Mouse (Mus musculus) kidney, adult 2 months (tissue): ENCODE data around the gene Atp2c1. TPM values are rescaled to one million over a fixed set of nuclear protein-coding genes. Genes with fewer than 3 reads are reported as not detected.

Experiments
- DNase-seq: peaks from one replicate; pipeline ENCODE4 v3.0.0; 2021
- H3K27ac ChIP-seq: fragments of 200-500 bp; 2 replicates; pipeline ENCODE4 v1.5.1; 2012; ENCODE audit warnings: low read depth, low read length, control low read depth, inconsistent platforms; ENCODE audit not compliant: insufficient read depth
- H3K27me3 ChIP-seq: fragments of 200-500 bp; replicated peaks from 2 replicates; pipeline ENCODE4 v1.6.1; 2012; ENCODE audit warnings: mild to moderate bottlenecking, moderate library complexity, low read length, inconsistent platforms; ENCODE audit not compliant: control insufficient read depth, insufficient read depth
- H3K36me3 ChIP-seq: fragments of 200-500 bp; 2 replicates; pipeline ENCODE4 v1.6.1; 2012; ENCODE audit warnings: mild to moderate bottlenecking, moderate library complexity, low read length, inconsistent platforms; ENCODE audit not compliant: control insufficient read depth, insufficient read depth
- H3K4me1 ChIP-seq: fragments of 200-500 bp; 2 replicates; pipeline ENCODE4 v1.6.1; 2011; ENCODE audit warnings: low read length; ENCODE audit not compliant: control insufficient read depth, insufficient read depth
- H3K4me3 ChIP-seq: fragments of 200-500 bp; 2 replicates; pipeline ENCODE4 v1.5.1; 2011; ENCODE audit warnings: mild to moderate bottlenecking, low read depth, low read length, control low read depth; ENCODE audit not compliant: insufficient read depth
- CTCF ChIP-seq: fragments of 200-500 bp; conservative IDR thresholded peaks from 2 replicates; pipeline ENCODE4 v1.5.1; 2011; ENCODE audit warnings: low read depth, mild to moderate bottlenecking, control low read depth, low read length, moderate library complexity, mixed read lengths; ENCODE audit not compliant: insufficient read depth, insufficient read length
- POLR2A ChIP-seq: fragments of 200-500 bp; IDR thresholded peaks from one replicate; pipeline ENCODE4 v1.6.1; 2011; ENCODE audit warnings: low read depth, low read length, control low read depth
- WGBS: fragments of 180-500 bp; shearing (Covaris S2); methylation state at CpG from one replicate; pipeline ENCODE4 v1.1.7; 2018; 5-methylcytosine and 5-hydroxymethylcytosine counted together
- polyA plus RNA-seq: library from polyadenylated mRNA; depleted of rRNA; stranded (reverse); fragments of >200 nt; gene quantifications from 2 replicates; pipeline ENCODE4 v1.2.3, GENCODE M21; 2012; rRNA removed

The Atp2c1 gene
- polyA plus RNA-seq, 1 experiment, result 59.9 TPM

- Histone ChIP-seq H3K4me3 (no peak overlapping the region), H3K36me3 (no peaks in the 10 kb centered on the region), H3K27ac (no peak overlapping the region), H3K27me3 (no peaks in the 10 kb centered on the region), H3K4me1 (no peaks in the 10 kb centered on the region)
- WGBS, result 88% methylated on average over 4 of the region's 4 CpGs
- no peak for TF ChIP-seq POLR2A
- no peak for TF ChIP-seq CTCF
- DNase-seq, result no peak
Measured at GRCm38 (mm10) chr9:105366199-105366598, 160.9 kb downstream of the Atp2c1 start.

- no peak for DNase-seq
- Histone ChIP-seq H3K4me1 (no peaks in the 10 kb centered on the region), H3K36me3 (no peaks in the 10 kb centered on the region), H3K27me3 (no peaks in the 10 kb centered on the region), H3K4me3 (no peak overlapping the region), H3K27ac (no peak overlapping the region)
- TF ChIP-seq POLR2A (no peak), CTCF (no peak)
- WGBS, result 84% methylated on average over 5 of the region's 5 CpGs
Measured at GRCm38 (mm10) chr9:105363520-105364231, 163.4 kb downstream of the Atp2c1 start.

- DNase-seq, result no peak
- Histone ChIP-seq H3K4me3 (no peak overlapping the region), H3K27me3 (no peaks in the 10 kb centered on the region), H3K36me3 (no peaks in the 10 kb centered on the region), H3K4me1 (no peaks in the 10 kb centered on the region), H3K27ac (no peak overlapping the region)
- WGBS, result 79% methylated on average over 2 of the region's 2 CpGs
- TF ChIP-seq CTCF (no peak), POLR2A (no peak)
Measured at GRCm38 (mm10) chr9:105362181-105362580, 164.9 kb downstream of the Atp2c1 start.

Other genes with a start within 250 kb of the Atp2c1 start
- 6.1 and 7.3 TPM in 2 replicates for gene Aste1, start 131.9 kb downstream of the Atp2c1 start, polyA plus RNA-seq
- gene Nek11, start 131.8 kb downstream of the Atp2c1 start, polyA plus RNA-seq, result 0.17 and 0.22 TPM in 2 replicates
- 16.6 and 16.9 TPM in 2 replicates for gene Pik3r4, start 115.7 kb upstream of the Atp2c1 start, polyA plus RNA-seq